Mouse (Mus musculus): ENCODE data around the gene Gmip.

The Gmip gene

DNA sequence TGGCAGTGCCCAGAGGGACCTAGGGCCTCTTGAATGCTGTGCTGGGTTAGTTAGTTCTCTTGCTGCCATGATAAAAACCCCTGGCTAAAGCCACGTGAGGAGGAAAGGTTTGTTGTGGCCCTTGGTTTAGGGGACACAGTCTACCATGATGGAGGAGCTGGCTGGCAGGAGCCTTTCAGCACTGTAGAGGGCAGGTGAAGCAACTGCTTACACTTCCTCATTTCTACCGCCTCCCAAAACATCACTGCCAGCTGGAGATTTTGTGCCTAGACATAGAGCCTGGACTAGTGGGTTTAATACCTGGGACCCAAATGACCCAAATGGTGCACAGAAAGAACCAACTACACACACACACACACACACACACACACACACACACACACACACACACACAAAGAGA lies 52.8 kb downstream of the Gmip start:
- no peak for DNase-seq (ENCODE audit: inconsistent ontology term)

DNA sequence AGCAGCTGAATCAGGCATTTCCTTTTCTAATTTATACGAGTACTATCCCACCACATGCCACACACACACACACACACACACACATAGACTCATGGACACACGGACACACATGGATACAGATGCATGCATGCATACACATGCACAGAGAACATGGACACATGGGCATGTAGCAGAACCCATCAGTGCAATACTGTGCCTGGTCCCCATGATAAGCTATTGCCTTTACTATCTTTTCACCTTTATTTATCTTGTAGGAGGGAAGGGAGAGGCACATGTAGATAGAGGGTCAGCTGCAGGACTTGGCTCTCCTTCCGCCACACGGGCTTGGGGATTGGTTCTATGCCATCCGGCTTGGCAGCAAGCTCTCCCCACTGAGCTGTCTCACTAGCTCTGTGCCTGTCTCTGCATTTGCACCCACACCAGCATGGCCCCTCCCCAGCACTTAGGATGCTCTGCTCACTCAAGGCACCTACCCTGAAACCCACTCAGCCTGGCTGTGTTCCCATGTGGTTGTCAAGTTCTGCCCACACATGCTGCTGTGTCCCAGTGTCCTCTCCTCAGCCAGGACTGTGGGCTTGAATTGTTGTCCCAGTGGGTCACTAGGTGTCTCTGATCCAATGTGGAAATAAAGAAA lies 55.0 kb downstream of the Gmip start:
- DNase-seq (ENCODE audit: inconsistent ontology term) = no peak

DNA sequence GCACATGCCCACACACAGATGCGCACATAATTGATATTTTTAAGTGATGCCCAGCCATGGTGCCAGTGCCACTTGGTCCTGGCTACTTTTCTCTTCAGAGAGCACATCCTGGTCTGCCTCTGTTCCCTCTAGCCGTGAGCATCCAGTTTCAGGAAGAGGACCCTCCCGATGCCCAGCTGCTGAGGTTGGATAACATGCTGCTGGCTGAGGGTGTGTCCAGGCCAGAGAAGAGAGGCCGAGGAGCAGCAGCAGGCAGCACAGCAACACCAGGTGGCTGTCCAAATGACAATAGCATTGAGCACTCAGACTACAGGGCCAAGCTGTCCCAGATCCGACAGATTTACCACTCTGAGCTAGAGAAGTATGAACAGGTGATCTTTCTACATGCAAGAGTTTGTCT lies 55.7 kb downstream of the Gmip start:
- DNase-seq (ENCODE audit: inconsistent ontology term) = no peak

DNA sequence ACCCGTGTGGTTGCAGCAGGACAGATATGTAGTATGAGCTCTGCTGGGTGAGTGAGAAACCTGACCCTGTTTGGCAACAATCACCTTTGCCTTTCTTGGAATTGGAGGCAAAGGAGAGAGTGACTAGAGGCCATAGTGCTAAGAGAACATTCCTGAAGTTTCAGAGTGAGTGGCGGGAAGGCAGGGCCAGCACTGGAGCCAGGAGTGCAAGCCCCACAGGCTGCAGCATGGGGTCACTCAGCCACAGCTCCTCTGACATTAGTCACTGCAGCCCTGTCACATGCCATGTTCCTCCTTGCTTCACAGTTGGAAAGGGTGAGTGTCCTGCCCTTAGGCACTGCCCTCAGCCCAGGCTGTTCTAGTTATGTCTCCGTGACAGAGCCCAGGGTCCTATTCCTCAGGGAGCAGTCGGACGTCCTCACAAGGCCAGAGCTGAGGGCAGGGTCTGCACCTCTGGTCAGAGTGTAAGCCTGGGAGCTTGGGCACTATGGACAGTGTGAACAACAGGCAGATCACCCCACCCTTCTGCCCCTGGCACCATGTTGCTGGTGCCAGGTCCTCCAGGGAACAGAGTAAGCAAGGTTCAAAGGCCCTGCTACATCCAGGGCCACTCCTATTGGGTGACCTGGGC lies 59.3 kb downstream of the Gmip start:
- DNase-seq (ENCODE audit: inconsistent ontology term) = peak; percentile 34

DNA sequence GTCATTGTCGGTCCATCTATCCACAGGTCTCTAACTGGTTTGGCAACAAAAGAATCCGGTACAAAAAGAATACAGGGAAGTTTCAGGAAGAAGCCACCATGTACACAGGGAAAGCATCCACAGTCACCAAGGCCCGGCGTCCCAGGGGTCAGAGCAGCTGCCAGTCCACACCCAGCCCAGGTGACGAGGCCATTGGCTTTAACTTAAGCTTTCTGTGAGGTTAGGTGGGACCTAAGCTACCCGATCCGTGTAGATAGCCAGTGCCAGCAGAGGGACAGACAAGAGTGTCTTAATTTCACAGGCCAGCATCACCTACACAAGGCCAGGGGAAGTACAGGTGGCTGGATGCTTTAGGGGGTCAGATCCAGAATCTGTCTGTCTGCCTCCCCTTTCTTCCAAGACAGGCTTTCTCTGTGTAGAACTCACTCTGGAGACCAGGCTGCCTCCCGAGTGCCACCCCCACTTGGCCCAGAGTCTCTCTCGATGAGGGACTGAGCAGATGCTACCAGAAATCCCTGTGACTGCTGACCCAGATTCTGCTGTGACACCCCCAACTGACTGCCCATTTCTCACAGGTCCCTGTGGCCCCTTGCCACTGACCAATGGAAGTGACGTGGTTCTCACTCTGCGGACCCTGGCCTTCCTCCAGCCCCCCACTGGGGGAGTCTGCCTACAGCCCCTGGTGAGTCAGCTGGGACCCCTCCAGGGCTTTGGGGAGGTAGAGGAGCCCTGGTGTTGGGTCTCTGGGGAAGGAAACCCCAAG lies 61.7 kb downstream of the Gmip start:
- DNase-seq (ENCODE audit: inconsistent ontology term) = no peak

DNA sequence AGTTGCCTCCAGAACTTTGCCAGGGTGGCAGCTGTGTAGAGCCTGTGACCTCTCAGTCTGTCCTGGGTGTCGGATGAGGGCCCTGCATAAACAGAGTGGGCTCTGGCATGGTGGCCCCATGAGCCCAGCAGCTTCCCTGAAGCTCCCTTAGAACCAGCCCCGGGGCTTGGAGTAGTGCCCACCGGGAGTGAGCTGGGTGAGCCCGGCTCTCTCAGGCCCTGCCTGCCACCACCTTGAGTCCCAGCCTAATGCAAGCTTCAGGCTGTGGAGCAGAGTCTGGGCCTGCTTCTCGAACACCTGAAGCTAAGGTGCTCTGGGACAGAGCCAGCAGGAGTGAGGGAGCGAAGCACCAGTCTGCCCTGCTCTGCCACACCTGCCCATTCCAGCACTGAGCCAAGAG lies 62.4 kb downstream of the Gmip start:
- DNase-seq (ENCODE audit: inconsistent ontology term) = no peak
